Mouse (Mus musculus) lung, adult 2 months (tissue): ENCODE data around the gene Akap12.

Source experiments
- CTCF ChIP-seq: fragments of 200-500 bp; IDR thresholded peaks from 2 replicates; pipeline ENCODE4 v1.5.1; 2011; ENCODE audit warnings: mild to moderate bottlenecking, low read length, control low read depth; ENCODE audit not compliant: insufficient read depth
- POLR2A ChIP-seq: fragments of 200-500 bp; IDR thresholded peaks from 2 replicates; pipeline ENCODE4 v1.6.1; 2011; ENCODE audit warnings: low read depth, mild to moderate bottlenecking, control low read depth, low read length, borderline replicate concordance; ENCODE audit errors: extremely low read depth

- TF ChIP-seq POLR2A (peak; percentile 95), CTCF (no peak)
These were observed 68.0 kb downstream of the Akap12 start for GRCm38 (mm10) chr10:4334039-4334683.
